Mouse (Mus musculus) cerebellum, adult 2 months (tissue): Measurements from ENCODE around the gene Ntng1.

Experiments
- CTCF ChIP-seq: fragments of 200-500 bp; IDR thresholded peaks from 2 replicates; pipeline ENCODE4 v1.5.1; 2011; ENCODE audit warnings: low read depth, mild to moderate bottlenecking, control low read depth, low read length, moderate library complexity, borderline replicate concordance; ENCODE audit not compliant: insufficient read depth
- POLR2A ChIP-seq: fragments of 200-500 bp; IDR thresholded peaks from 2 replicates; pipeline ENCODE4 v1.6.1; 2011; ENCODE audit warnings: low read length, control low read depth, borderline replicate concordance; ENCODE audit not compliant: insufficient read depth

- TF ChIP-seq POLR2A = no peak
- no peak for TF ChIP-seq CTCF
Measured at GRCm38 (mm10) chr3:109854449-109855155, 289.2 kb downstream of the Ntng1 start.
